Mouse (Mus musculus) c-Kit-negative CD71-positive TER-119-positive erythroid progenitor cells, embryonic 14.5 days (primary cell): ENCODE data around the gene Olfr1251.
"Not testable (repeated sequence)": the region's sequence is repeated elsewhere in the genome, so short reads cannot be mapped to it uniquely, and the experiment has no call there.

Source experiments
- DNase-seq: peaks from one replicate; pipeline ENCODE4 v3.0.0-alpha.2; 2013; ENCODE audit warnings: low read depth, low spot score

Gene Olfr1251

DNA sequence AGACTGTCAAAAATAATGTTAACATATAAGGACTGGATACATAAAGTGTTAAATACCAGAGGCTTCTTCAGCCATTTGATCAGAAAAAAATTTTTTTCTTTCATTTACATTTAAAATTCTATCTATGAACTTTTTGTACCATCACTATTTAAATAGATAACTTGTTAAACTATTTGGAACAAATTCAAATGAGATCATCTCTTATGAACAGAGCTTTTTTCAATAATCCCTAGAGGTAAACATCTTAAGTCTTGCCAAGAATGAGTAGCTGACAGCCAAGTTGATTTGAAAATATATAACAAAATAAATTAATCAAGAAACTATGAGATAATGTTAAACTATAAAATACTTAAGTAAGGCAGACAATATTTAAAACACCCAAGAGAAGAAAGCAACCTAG is at the start of gene Olfr1251:
Gene Olfr1251 (minus strand): TSS at position 101 of the 400 bp plus-strand sequence.
- DNase-seq: no peak

GRCm38 (mm10) chr2:89691980-89692379 is 20.2 kb upstream of the Olfr1251 start:
- no peak for DNase-seq

- no peak for DNase-seq
Observed at GRCm38 (mm10) chr2:89661367-89661766, 10.4 kb downstream of the Olfr1251 start, which contains the start of gene Olfr1250. Gene Olfr1250, minus strand, starts transcription at chr2:89661467.

DNA sequence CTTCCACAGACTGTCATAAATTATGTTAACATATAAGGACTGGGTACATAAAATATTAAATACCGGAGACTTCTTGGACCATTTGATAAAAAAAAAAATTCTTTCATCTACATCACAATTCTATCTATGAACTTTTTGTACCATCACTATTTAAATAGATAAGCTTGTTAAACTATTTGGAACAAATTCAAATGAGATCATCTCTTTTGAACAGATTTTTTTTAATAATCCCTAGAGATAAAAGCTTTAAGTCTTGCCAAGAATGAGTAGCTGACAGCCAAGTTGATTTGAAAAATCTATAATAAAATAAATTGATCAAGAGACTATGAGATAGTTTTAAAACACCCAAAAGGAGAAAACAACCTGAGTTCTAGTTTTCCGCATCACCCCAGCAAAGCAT is 36.9 kb downstream of the Olfr1251 start, which contains the start of gene Olfr1249:
Gene Olfr1249 (minus strand): TSS at position 101 of the 400 bp plus-strand sequence.
- no peak for DNase-seq

- not testable (repeated sequence) for DNase-seq
Observed at GRCm38 (mm10) chr2:89618145-89618544, 53.6 kb downstream of the Olfr1251 start, which contains the start of gene Olfr1248. Gene Olfr1248, minus strand, starts transcription at chr2:89618245.
